Mouse (Mus musculus) liver, embryonic 16.5 days (tissue): ENCODE data around the gene Akirin1. TPM values are rescaled to one million over a fixed set of nuclear protein-coding genes. Genes with fewer than 3 reads are reported as not detected.

ENCODE experiments used
- ATAC-seq: fragments of 200-750 bp; cut with Nextera tagmentation; 2 replicates; pipeline ENCODE4 v1.8.0; 2017; ENCODE audit warnings: low read depth, mild to moderate bottlenecking, moderate number of reproducible peaks, moderate library complexity
- H3K27ac ChIP-seq: fragments of 300-500 bp; sonication (generic); 2 replicates; pipeline ENCODE4 v1.5.1; 2014; ENCODE audit warnings: mild to moderate bottlenecking, low read length
- H3K27me3 ChIP-seq: fragments of 300-500 bp; sonication (generic); 2 replicates; pipeline ENCODE4 v1.6.1; 2014; ENCODE audit warnings: low read depth, low read length, mixed read lengths; ENCODE audit not compliant: control insufficient read depth, insufficient read depth
- H3K36me3 ChIP-seq: fragments of 300-500 bp; sonication (generic); 2 replicates; pipeline ENCODE4 v1.6.1; 2014; ENCODE audit warnings: mild to moderate bottlenecking; ENCODE audit not compliant: control insufficient read depth, insufficient read depth
- H3K4me1 ChIP-seq: fragments of 300-500 bp; sonication (generic); 2 replicates; pipeline ENCODE4 v1.6.1; 2014; ENCODE audit warnings: low read depth, low read length, mixed read lengths; ENCODE audit not compliant: control insufficient read depth
- H3K4me2 ChIP-seq: fragments of 300-500 bp; sonication (generic); 2 replicates; pipeline ENCODE4 v1.6.1; 2014; ENCODE audit warnings: low read depth, low read length, mixed read lengths
- H3K4me3 ChIP-seq: fragments of 300-500 bp; sonication (generic); 2 replicates; pipeline ENCODE4 v1.5.1; 2014; ENCODE audit warnings: low read depth, mild to moderate bottlenecking, low read length
- H3K9ac ChIP-seq: fragments of 300-500 bp; sonication (generic); 2 replicates; pipeline ENCODE4 v1.6.1; 2014; ENCODE audit warnings: low read depth, low read length
- H3K9me3 ChIP-seq: fragments of 300-500 bp; sonication (generic); replicated peaks from 2 replicates; pipeline ENCODE4 v1.6.1; 2016; ENCODE audit warnings: low read length; ENCODE audit not compliant: control insufficient read depth
- WGBS: fragments of 180-500 bp; shearing (Covaris S2); extraction: QIAGEN DNeasy Blood & Tissue Kit; methylation state at CpG from one replicate; pipeline ENCODE4 v1.1.7; 2014; ENCODE audit not compliant: insufficient replicate concordance; 5-methylcytosine and 5-hydroxymethylcytosine counted together
- polyA plus RNA-seq: library from polyadenylated mRNA; unstranded; fragments of >200 nt; fragmentation: Nextera tagmentation; extraction: Ambion mirVana; gene quantifications from 2 replicates; pipeline ENCODE4 v1.2.1, GENCODE M21; 2015

Gene Akirin1
- polyA plus RNA-seq, 1 experiment from 2014 or later: 19.4 TPM

DNA sequence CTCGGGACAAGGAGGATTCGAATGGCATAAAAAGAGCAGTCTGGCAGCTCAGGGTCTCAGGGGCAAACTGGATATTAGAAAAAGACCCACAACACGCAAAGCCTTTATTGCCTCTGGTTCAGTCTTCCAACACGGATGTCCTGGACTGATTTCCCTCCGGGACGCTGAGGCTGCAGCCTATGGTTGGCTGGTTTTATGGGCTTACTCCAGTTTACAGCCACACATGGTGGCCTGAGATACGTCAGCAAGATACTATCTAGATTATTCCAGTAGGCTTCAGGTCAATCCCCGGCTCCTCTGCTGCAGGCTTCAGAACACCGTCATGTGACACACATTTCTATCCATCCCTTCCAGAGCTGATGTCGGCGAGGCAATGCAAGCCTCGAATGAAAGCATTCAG, 56.8 kb downstream of the Akirin1 start:
- Histone ChIP-seq H3K27ac (no peak overlapping the region), H3K9me3 (no peaks in the 10 kb centered on the region), H3K4me1 (no peaks in the 10 kb centered on the region), H3K4me2 (no peak overlapping the region), H3K27me3 (peaks cover 4% of the 10 kb centered on the region; the same call in 1 of the 2 replicates), H3K36me3 (no peaks in the 10 kb centered on the region), H3K9ac (no peak overlapping the region), H3K4me3 (no peak overlapping the region)
- no peak for ATAC-seq
- 70% methylated on average over 12 of the region's 12 CpGs for WGBS

GRCm38 (mm10) chr4:123692071-123692470, 58.1 kb downstream of the Akirin1 start:
- Histone ChIP-seq H3K27me3 (peaks cover 14% of the 10 kb centered on the region), H3K4me3 (no peak overlapping the region), H3K36me3 (no peaks in the 10 kb centered on the region), H3K4me2 (no peak overlapping the region), H3K4me1 (no peaks in the 10 kb centered on the region), H3K9ac (no peak overlapping the region), H3K27ac (no peak overlapping the region), H3K9me3 (no peaks in the 10 kb centered on the region)
- no peak for ATAC-seq
- 58% methylated on average over 3 of the region's 3 CpGs for WGBS

GRCm38 (mm10) chr4:123690311-123690710, 59.8 kb downstream of the Akirin1 start:
- no peaks in the 10 kb centered on the region for H3K9me3 ChIP-seq
- ATAC-seq: no peak
- no peaks in the 10 kb centered on the region for H3K36me3 ChIP-seq
- 69% methylated on average over 10 of the region's 10 CpGs for WGBS
- H3K4me3 ChIP-seq: no peak overlapping the region
- no peak overlapping the region for H3K4me2 ChIP-seq
- H3K4me1 ChIP-seq: no peaks in the 10 kb centered on the region
- no peak overlapping the region for H3K27ac ChIP-seq
- H3K9ac ChIP-seq: no peak overlapping the region
- peaks cover 31% of the 10 kb centered on the region for H3K27me3 ChIP-seq

DNA sequence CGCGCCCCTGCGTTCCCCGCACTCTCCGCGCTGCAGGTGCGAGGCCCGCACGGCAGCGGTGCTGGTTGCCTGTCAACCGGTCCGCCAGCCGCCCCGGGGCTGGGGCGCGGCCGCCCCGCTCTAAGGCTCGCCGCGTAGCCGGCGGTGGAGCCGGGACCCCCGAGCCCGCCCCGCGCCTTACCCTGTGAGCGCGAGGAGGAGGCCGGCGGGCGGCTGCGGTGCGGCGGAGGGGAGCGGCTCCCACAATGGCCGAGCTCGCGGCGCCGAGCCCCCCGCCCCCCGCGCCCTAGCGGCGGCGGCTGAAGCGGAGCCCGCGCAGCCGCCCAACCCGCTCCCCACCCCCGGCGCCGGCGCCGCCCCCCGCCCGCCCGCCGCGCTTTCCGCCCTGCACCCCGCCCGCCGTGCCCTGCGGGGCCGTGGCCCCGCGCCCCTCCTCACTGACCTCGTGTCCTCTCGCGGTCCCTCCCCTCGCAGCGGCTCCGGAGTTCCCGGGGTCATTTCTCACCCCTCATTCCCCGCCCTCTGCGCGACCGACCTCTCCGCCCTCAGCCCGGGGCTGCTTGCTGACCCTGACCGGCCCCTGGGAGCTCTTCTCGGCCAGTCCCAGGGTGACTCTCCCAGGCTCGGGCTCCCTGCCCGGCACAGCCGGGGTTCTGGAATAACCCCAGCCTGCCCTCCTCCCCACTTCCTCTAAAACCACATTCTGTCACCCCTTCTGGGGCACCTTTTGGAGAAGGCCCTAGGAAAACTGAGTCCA, 62.9 kb downstream of the Akirin1 start:
- Histone ChIP-seq H3K36me3 (no peaks in the 10 kb centered on the region), H3K4me1 (no peaks in the 10 kb centered on the region), H3K4me2 (peak overlapping the region; percentile 73), H3K4me3 (peak overlapping the region; percentile 61), H3K27ac (no peak overlapping the region; the same call in 1 of the 2 replicates), H3K27me3 (peaks cover 42% of the 10 kb centered on the region), H3K9ac (peak overlapping the region; percentile 37; the same call in 1 of the 2 replicates), H3K9me3 (no peaks in the 10 kb centered on the region)
- ATAC-seq: peak; percentile 81
- WGBS: 0% methylated on average over 36 of the region's 89 CpGs

DNA sequence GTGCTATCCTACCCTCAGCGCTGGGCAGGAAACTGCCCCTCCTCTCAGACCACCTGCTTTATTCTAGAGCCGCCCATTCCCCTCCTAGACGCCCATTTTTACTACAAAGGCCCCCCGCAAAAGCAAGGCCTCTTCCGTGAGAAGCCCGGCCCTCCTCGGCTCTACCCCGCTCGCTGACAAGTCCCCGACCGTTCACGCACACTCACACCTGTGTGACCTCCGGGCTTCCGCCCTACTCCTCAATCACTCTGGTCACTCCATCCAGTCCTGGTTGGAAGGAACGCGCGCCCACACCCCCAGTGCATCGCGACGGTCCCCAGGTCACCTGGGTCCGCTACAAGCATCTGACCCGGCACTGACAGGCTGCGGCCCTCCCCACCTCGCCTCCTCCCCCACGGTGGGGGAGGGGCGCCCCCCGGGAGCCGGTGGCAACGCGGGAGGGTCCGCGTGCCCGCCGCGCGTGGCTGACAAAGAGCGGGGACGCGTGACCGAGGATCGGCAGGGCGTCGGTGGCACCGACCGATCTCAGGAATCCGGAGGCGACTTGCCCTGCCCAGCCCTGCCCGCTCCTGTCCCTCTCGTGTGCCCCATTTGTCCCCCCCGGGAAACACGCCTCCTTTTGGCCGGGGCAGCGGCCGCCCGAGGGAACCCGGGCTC, 63.6 kb downstream of the Akirin1 start:
- no peak overlapping the region; the same call in 1 of the 2 replicates for H3K27ac ChIP-seq
- H3K4me1 ChIP-seq: no peaks in the 10 kb centered on the region
- peaks cover 42% of the 10 kb centered on the region for H3K27me3 ChIP-seq
- H3K4me2 ChIP-seq: peak overlapping the region; percentile 73
- H3K4me3 ChIP-seq: peak overlapping the region; percentile 61
- no peaks in the 10 kb centered on the region for H3K36me3 ChIP-seq
- H3K9ac ChIP-seq: peak overlapping the region; percentile 37; the same call in 1 of the 2 replicates
- no peaks in the 10 kb centered on the region for H3K9me3 ChIP-seq
- 3% methylated on average over 39 of the region's 56 CpGs for whole genome bisulfite sequencing
- no peak for ATAC-seq

DNA sequence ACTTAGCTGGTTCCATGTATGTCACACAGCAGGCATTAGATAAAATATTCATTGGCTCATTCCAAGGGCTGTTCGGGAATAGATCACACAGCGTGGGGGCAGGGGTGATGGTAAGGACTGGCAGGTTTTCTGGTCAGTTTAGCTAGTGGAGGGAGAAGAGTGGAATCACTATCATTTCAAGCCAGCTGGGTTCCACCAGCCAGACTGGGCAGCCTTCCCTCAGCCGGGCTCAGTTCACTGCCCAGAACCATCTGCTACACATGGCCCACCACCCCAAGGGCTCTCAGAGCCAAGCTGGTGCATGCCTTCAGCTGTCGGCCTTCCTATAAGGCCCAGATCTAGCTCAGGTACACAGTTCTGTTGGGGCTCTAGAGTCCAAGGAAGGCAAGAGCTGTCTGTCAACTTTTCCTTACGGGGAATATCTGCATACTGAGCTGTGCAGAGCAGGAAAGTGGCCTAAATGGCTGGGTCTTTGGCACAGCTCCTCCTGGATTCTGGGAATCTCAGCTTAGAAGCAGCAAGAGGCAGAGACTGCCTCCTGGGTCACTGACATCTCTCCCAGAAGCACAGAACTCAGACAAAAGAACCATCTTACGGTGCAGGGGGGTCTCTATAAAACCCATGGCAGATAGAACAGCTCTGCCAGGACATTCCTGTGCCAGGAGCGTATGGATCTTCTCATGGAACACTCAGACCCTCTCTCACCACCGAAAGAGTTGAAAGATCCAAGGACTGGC, 64.5 kb downstream of the Akirin1 start:
- H3K4me1 ChIP-seq: no peaks in the 10 kb centered on the region
- H3K27me3 ChIP-seq: peaks cover 42% of the 10 kb centered on the region
- no peak for ATAC-seq
- H3K9ac ChIP-seq: no peak overlapping the region
- H3K4me2 ChIP-seq: no peak overlapping the region
- H3K4me3 ChIP-seq: no peak overlapping the region
- no peaks in the 10 kb centered on the region for H3K9me3 ChIP-seq
- 55% methylated on average over 8 of the region's 8 CpGs for WGBS
- no peak overlapping the region for H3K27ac ChIP-seq
- H3K36me3 ChIP-seq: no peaks in the 10 kb centered on the region

DNA sequence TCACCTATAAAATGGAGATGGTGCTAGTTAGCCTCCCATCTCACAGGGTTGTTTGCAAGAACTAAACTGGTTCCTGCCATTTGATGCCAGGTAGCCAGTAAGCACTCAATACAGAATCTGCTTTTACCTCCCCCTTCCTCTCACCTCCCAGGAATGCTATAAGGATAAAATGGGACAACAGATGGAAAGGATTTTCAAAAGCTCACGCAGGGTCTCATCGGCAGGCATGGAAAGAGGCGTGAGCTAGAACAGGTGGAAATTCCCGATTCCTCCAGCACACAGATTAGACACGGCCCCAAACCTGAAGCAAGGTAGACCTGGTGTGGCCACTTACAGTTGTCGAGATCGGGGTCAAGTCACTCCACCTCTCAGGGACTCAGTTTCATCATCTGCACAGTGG, 65.1 kb downstream of the Akirin1 start:
- Histone ChIP-seq H3K27ac (no peak overlapping the region), H3K9ac (no peak overlapping the region), H3K27me3 (peaks cover 39% of the 10 kb centered on the region), H3K4me2 (no peak overlapping the region), H3K36me3 (no peaks in the 10 kb centered on the region), H3K4me1 (no peaks in the 10 kb centered on the region), H3K9me3 (no peaks in the 10 kb centered on the region), H3K4me3 (no peak overlapping the region)
- ATAC-seq: no peak
- 69% methylated on average over 7 of the region's 7 CpGs for WGBS
